Mouse (Mus musculus) WW6 (cell line): ENCODE measurements at regions not wholly inside any gene's neighbourhood (a gene's known extent, or its start where the extent isn't known, plus 50 kb on each side); places are given as distances from the start of the nearest gene placed in this dataset.

ENCODE experiments used
- DNase-seq: peaks from one replicate; pipeline ENCODE4 v3.0.0-alpha.2; 2013; ENCODE audit warnings: low read depth, low spot score

GRCm38 (mm10) chr11:55974224-55974875 is 66.5 kb downstream of the Nmur2 start:
- no peak for DNase-seq

- no peak for DNase-seq
Observed at GRCm38 (mm10) chr11:55966580-55966979, 74.2 kb downstream of the Nmur2 start.

- DNase-seq: no peak
Observed at GRCm38 (mm10) chr11:55958372-55958771, 82.4 kb downstream of the Nmur2 start.

GRCm38 (mm10) chr11:55957355-55957754 is 83.5 kb downstream of the Nmur2 start:
- no peak for DNase-seq

GRCm38 (mm10) chr11:55953696-55954095 is 87.1 kb downstream of the Nmur2 start:
- DNase-seq: no peak

- DNase-seq: no peak
Observed at GRCm38 (mm10) chr11:55949596-55949995, 91.2 kb downstream of the Nmur2 start.

- DNase-seq: no peak
Observed at GRCm38 (mm10) chr11:55946629-55947240, 94.1 kb downstream of the Nmur2 start.

- no peak for DNase-seq
Observed at GRCm38 (mm10) chr11:55946028-55946427, 94.8 kb downstream of the Nmur2 start.

GRCm38 (mm10) chr11:55939983-55940382 is 100.8 kb downstream of the Nmur2 start:
- no peak for DNase-seq

GRCm38 (mm10) chr11:55926366-55926765 is 114.4 kb downstream of the Nmur2 start:
- DNase-seq: no peak

- no peak for DNase-seq
Observed at GRCm38 (mm10) chr11:55919066-55919465, 121.7 kb downstream of the Nmur2 start.

GRCm38 (mm10) chr11:55918411-55918810 is 122.4 kb downstream of the Nmur2 start:
- no peak for DNase-seq

- DNase-seq: peak; percentile 33
Observed at GRCm38 (mm10) chr11:55897506-55897905, 143.3 kb downstream of the Nmur2 start.

- no peak for DNase-seq
Observed at GRCm38 (mm10) chr11:55890161-55890560, 150.6 kb downstream of the Nmur2 start.

GRCm38 (mm10) chr11:55878631-55879030 is 162.2 kb downstream of the Nmur2 start:
- no peak for DNase-seq

GRCm38 (mm10) chr11:55867141-55867540 is 173.7 kb downstream of the Nmur2 start:
- DNase-seq: no peak

- no peak for DNase-seq
Observed at GRCm38 (mm10) chr11:55859230-55859629, 181.6 kb downstream of the Nmur2 start.

- DNase-seq: no peak
Observed at GRCm38 (mm10) chr11:55820479-55820878, 212.5 kb upstream of the Glra1 start.

GRCm38 (mm10) chr11:55816566-55816965 is 208.6 kb upstream of the Glra1 start:
- no peak for DNase-seq

- DNase-seq: no peak
Observed at GRCm38 (mm10) chr11:55810685-55811084, 202.7 kb upstream of the Glra1 start.

- DNase-seq: no peak
Observed at GRCm38 (mm10) chr11:55791195-55791865, 183.3 kb upstream of the Glra1 start.

- DNase-seq: no peak
Observed at GRCm38 (mm10) chr11:55789638-55790037, 181.6 kb upstream of the Glra1 start.

- no peak for DNase-seq
Observed at GRCm38 (mm10) chr11:55781044-55781443, 173.0 kb upstream of the Glra1 start.
